Mouse (Mus musculus) olfactory bulb, adult 2 months (tissue): ENCODE measurements around the gene Ireb2.

Experiments
- CTCF ChIP-seq: fragments of 200-500 bp; IDR thresholded peaks from 2 replicates; pipeline ENCODE4 v1.5.1; 2012; ENCODE audit warnings: low read depth, mild to moderate bottlenecking, low read length, moderate library complexity; ENCODE audit not compliant: insufficient read depth
- POLR2A ChIP-seq: fragments of 200-500 bp; IDR thresholded peaks from 2 replicates; pipeline ENCODE4 v1.6.1; 2012; ENCODE audit warnings: mild to moderate bottlenecking, low read depth, low read length, moderate library complexity; ENCODE audit not compliant: insufficient read depth

DNA sequence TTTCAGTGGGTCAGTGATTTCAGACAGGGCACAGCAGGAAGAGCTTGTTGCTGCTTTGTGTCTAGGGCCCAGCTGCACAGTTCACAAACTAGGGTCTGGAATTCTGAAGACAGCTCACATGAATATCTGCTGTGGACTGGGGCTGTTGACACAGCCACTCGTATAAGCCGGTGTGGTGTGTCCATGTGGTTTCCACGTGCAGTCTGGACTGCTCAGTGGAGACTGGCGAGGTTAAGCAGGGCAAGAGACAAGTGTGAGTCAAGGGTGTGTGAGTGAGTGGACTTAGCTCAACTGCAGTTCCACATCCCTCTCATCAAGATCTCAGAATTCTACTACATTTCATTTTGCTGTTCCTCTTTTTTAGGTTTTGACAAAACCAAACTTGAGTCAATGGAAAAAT, 28.5 kb downstream of the Ireb2 start:
- TF ChIP-seq CTCF (no peak), POLR2A (no peak)
